Mouse (Mus musculus) spleen, adult 2 months (tissue): ENCODE results near the gene Cd300ld4.

Experiments
- CTCF ChIP-seq: fragments of 200-500 bp; IDR thresholded peaks from 2 replicates; pipeline ENCODE4 v1.5.1; 2011; ENCODE audit warnings: mild to moderate bottlenecking, inconsistent platforms; ENCODE audit not compliant: insufficient read depth, insufficient read length, insufficient replicate concordance; ENCODE audit errors: extremely low read depth
- POLR2A ChIP-seq: fragments of 200-500 bp; IDR thresholded peaks from 2 replicates; pipeline ENCODE4 v1.6.1; 2011; ENCODE audit warnings: low read depth, low read length, inconsistent platforms

GRCm38 (mm10) chr11:115052206-115052605 lies 25.4 kb upstream of the Cd300ld4 start:
- TF ChIP-seq CTCF (no peak), POLR2A (no peak)
